Mouse (Mus musculus) gastrocnemius, adult 2 months (tissue): ENCODE data around the gene P2rx4. TPM values are rescaled to one million over a fixed set of nuclear protein-coding genes. Genes with fewer than 3 reads are reported as not detected.

Experiments used
- DNase-seq: peaks from one replicate; pipeline ENCODE4 v3.0.0; 2022
- H3K27ac ChIP-seq: fragments of 200-600 bp; 2 replicates; pipeline ENCODE4 v1.8.1; 2022; ENCODE audit warnings: mild to moderate bottlenecking
- H3K4me3 ChIP-seq: fragments of 200-600 bp; 2 replicates; pipeline ENCODE4 v1.8.1; 2022; ENCODE audit warnings: mild to moderate bottlenecking, moderate library complexity
- CTCF ChIP-seq: fragments of 200-600 bp; IDR thresholded peaks from 2 replicates; pipeline ENCODE4 v1.8.1; 2022; ENCODE audit warnings: antibody characterized with exemption, mild to moderate bottlenecking, moderate library complexity
- intact Hi-C: fragments of 180-260 bp; cut with DNase I; formaldehyde crosslinking; loops from one replicate; pipeline ENCODE4 v1.15.1; 2025
- microRNA-seq: library from miRNA; unstranded; fragments of <30 nt; microRNA quantifications from one replicate; pipeline ENCODE4 v1.2.0, GENCODE M21; 2021
- total RNA-seq, 2 experiments: library from RNA; stranded (reverse); gene quantifications; 2 replicates each; pipeline ENCODE4 v1.2.3; 2021

The P2rx4 gene
- total RNA-seq, 2 experiments from 2014 or later = 3.8 to 5.5 TPM

- no peak overlapping the region; the same call in 1 of the 2 replicates for H3K4me3 ChIP-seq
- DNase-seq = no peak
- intact Hi-C loops = no loop called here
- H3K27ac ChIP-seq = peak overlapping the region; percentile 85
- TF ChIP-seq CTCF = no peak
These were observed 64.1 kb downstream of the P2rx4 start for GRCm38 (mm10) chr5:122771428-122771827.

- Histone ChIP-seq H3K4me3 (no peak overlapping the region), H3K27ac (peak overlapping the region; percentile 3; the same call in 1 of the 2 replicates)
- no peak for DNase-seq
- TF ChIP-seq CTCF = no peak
- intact Hi-C loops = no loop called here
These were observed 66.4 kb downstream of the P2rx4 start for GRCm38 (mm10) chr5:122773756-122774155.

GRCm38 (mm10) chr5:122774743-122775611, 67.6 kb downstream of the P2rx4 start:
- no peak for DNase-seq
- intact Hi-C loops = no loop called here
- no peak for TF ChIP-seq CTCF
- Histone ChIP-seq H3K4me3 (peak overlapping the region; percentile 19; the same call in 1 of the 2 replicates), H3K27ac (peak overlapping the region; percentile 43)

- DNase-seq = no peak
- intact Hi-C loops = no loop called here
- Histone ChIP-seq H3K4me3 (peak overlapping the region; percentile 19; the same call in 1 of the 2 replicates), H3K27ac (peak overlapping the region; percentile 43)
- no peak for TF ChIP-seq CTCF
These were observed 68.4 kb downstream of the P2rx4 start for GRCm38 (mm10) chr5:122775646-122776286.

- no peak for TF ChIP-seq CTCF
- no peak overlapping the region for H3K4me3 ChIP-seq
- H3K27ac ChIP-seq = no peak overlapping the region
- DNase-seq = no peak
- intact Hi-C loops = no loop called here
These were observed 70.0 kb downstream of the P2rx4 start for GRCm38 (mm10) chr5:122777322-122777721.

- DNase-seq = peak; percentile 57
- H3K4me3 ChIP-seq = peak overlapping the region; percentile 95
- TF ChIP-seq CTCF = no peak
- H3K27ac ChIP-seq = peak overlapping the region; percentile 93
- intact Hi-C loops = no loop called here
These were observed 71.2 kb downstream of the P2rx4 start for GRCm38 (mm10) chr5:122778231-122779226.

Small RNA genes lying within 50 kb of the gene (microRNA-seq; reads per million reads assigned to microRNA genes)
- gene Mir8115 = not detected

Other genes with a start within 250 kb of the P2rx4 start
- gene Atp2a2, start 205.3 kb upstream of the P2rx4 start, total RNA-seq = 100 to 1,000 TPM; 387 to 963 TPM
- gene Ift81, start 93.0 kb upstream of the P2rx4 start, total RNA-seq = 1 to 10 TPM; 4.6 to 8.5 TPM
- gene P2rx7, start 63.6 kb upstream of the P2rx4 start, total RNA-seq = 1 to 10 TPM; 1.8 TPM
- 1 to 10 TPM; 3.6 to 5.2 TPM for gene Camkk2, start 71.9 kb downstream of the P2rx4 start, total RNA-seq
- 100 to 1,000 TPM; 366 to 502 TPM for gene Anapc5, start 113.8 kb downstream of the P2rx4 start, total RNA-seq
- 10 to 100 TPM; 20.0 to 21.4 TPM for gene Rnf34, start 142.5 kb downstream of the P2rx4 start, total RNA-seq